Mouse (Mus musculus) cerebellum, adult 11 months (tissue): Measurements from ENCODE around the gene Fam205a1.
"Not testable (repeated sequence)": the region's sequence is repeated elsewhere in the genome, so short reads cannot be mapped to it uniquely, and the experiment has no call there.

Experiments
- DNase-seq: peaks from one replicate; pipeline ENCODE4 v3.0.0; 2022

The Fam205a1 gene

DNA sequence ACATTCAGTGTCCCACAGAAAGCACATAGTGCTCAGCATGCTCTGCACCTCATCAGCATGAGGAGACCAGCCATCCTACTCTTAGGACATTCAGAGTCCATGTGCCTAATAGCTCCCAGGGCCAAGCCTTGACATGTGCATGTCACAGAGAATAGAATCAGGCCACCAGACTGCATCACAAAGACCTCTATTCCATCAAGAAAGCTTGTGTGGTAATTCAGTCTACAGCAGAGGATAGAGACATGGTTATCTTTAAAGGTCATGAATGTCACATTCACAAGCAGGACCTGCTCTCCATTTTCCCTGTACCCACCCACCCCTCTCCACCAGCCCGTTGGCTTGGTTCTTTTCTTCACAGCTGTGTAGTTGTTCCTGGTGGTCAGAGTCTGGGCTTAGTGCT is at the start of gene Fam205a1:
Gene Fam205a1 (minus strand): TSS at position 101 of the 400 bp plus-strand sequence.
- DNase-seq = not testable (repeated sequence)

DNA sequence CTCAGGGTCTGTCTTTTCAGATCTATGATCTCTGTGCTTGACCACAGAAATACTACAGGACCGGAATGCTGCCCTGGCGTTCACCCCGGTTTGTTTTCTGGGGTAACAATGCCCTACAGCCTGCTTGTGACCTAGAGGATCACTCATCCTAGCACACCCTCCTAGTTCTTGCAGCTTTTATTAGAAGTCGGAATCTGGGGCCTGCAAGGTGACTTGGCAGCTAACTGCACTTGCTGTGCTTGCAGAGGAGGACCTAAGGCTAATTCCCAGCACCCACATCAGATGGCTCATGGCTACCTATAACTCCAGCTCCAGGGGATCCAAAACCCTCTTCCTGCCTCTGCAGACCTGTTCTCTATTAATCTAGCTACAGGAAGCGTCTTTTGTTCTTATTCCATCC is 49.0 kb upstream of the Fam205a1 start:
- DNase-seq = no peak

DNA sequence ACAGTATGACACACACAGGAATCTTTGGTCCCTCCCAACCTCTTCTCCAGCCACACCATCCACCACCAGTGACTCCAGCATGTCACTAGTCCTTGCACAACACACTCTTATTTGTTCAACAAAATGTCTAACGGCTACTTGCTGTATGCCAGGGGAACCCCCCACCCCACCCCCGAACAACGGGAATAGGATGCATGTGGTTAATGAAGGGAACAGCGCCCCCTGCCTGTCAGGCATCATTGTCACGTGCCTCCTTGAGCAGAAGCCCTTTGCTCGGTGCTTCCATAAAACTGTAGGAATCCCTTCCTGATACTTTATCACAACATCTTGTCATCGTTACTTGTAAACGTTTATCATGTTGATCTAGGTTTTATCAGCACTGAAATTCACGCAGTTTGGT is 48.5 kb upstream of the Fam205a1 start:
- no peak for DNase-seq

DNA sequence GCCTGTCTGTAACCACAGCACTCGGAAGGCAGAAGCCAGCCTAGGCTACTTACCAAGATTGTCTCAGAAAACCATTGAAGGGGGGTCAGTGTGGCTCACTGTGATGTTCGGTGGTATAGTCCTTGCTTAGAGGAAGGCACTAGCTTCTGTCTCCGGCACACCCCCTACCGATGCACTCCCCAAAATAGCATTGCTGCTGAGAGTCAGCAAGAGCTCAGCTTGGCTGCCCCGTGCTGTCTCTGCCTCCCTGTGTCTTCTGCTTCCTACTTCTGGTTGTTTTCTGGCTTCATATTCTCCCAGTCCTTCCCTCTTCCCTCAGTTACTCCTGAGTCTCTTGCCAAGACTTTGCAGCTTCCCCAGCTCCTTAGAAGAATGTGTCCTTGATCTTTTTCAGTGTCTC is 47.2 kb upstream of the Fam205a1 start:
- DNase-seq = no peak

DNA sequence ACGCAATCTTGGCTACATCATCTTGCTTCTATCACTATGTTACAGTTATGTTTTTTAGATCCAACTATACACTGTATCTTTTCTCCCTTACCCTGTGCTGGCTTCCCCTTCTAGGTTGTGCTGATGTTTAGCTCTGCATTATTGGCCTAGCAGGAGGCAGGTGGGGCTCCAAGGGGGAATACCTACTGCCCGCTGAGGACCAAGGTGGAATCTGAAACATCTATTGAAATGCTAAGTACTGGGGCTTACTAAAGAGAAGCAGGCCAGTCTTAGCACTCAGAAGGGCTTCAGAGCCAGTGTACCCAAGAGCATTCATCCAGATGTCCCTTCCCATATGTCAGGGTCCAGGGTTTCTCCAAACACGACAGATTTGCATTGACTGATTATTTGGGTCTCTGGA is 45.2 kb upstream of the Fam205a1 start:
- no peak for DNase-seq

DNA sequence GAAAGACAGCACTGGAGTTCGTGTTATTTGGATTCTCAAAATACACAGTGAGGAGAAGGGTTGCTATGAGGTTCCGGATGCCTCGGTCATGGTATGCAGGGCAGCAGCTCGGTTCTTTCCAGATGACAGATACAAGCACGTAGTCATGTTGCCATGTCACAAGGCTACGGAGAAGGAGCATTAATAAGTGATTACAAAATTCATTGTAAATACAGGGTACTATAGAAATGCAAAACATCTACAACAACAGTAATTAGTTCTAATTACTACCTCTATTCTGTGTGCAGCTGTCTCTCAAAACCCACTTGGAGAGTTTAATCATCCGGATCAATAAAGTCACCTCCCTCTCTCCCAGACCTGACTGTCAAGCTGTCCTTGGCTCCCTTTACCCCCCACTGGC is 41.4 kb upstream of the Fam205a1 start:
- no peak for DNase-seq

DNA sequence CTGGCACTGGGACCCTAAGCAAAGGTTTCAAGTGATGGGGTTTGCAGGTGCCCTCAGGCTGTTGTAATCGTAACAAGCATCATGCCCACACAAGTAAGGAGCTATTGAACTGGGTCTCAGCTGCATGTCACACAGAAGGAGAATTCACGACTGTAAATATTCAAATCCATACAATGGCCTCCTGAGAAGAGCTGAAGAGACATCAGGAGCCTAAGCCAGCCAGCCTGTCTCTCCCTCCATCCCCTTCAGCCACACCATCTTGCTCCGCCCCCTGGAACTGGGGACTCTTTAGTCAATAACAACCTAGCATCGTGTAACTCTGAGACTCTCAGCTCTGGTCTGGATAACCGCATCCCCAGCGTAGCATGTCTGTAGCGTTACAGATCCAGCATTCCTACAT is 37.5 kb upstream of the Fam205a1 start:
- no peak for DNase-seq

DNA sequence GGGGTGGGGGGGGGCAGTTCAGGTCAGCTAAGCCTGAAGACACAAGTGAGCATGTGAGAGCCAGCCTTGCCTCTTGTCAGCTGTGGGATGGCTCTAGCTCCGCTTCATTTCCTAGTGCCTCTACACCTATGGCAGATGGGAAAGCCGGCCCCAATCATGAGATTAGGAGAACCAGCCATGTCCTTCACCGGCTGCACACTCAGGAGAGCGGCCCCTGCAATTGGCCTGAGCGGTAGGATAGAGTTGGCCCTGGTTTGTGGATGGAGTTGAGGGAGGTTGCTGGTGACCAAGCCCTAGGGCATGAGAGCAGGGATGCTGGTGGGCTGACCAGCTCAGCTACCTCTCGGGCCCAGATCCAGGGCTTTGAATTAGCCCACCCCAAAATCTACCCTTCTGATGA is 35.1 kb upstream of the Fam205a1 start:
- no peak for DNase-seq

DNA sequence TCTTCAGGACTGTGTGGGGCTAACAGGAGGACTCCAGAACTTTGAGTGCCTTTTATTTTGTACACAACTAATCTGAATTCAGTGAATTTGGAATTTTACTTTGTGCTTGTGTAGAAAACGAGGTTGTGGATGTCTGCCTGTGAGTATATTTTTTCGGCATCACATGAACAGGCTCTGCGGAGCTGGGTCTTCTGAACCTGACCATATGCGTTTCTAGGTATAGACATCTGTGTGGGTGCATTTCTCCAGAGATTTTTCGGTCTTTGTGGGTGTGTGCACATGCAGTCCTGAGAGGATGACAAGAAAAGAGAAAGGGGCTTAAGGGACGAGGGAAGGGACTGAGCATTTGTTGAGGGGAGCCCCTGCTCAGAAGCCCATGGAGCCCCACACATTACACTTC is 33.2 kb upstream of the Fam205a1 start:
- DNase-seq = no peak

DNA sequence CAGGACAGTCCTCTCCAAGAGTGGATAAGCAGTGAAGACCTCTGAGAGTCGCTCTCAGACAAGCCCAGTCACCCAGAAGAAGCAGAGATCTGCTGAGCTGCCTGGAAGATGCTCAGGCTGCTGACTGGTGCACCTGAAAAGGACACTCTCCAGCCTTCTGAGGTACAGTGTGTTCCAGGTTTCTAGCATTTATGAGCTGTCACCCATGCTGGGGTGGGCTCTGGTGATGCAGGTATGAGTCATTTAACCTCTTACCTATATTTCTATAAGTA is 26.9 kb upstream of the Fam205a1 start:
- DNase-seq = no peak

DNA sequence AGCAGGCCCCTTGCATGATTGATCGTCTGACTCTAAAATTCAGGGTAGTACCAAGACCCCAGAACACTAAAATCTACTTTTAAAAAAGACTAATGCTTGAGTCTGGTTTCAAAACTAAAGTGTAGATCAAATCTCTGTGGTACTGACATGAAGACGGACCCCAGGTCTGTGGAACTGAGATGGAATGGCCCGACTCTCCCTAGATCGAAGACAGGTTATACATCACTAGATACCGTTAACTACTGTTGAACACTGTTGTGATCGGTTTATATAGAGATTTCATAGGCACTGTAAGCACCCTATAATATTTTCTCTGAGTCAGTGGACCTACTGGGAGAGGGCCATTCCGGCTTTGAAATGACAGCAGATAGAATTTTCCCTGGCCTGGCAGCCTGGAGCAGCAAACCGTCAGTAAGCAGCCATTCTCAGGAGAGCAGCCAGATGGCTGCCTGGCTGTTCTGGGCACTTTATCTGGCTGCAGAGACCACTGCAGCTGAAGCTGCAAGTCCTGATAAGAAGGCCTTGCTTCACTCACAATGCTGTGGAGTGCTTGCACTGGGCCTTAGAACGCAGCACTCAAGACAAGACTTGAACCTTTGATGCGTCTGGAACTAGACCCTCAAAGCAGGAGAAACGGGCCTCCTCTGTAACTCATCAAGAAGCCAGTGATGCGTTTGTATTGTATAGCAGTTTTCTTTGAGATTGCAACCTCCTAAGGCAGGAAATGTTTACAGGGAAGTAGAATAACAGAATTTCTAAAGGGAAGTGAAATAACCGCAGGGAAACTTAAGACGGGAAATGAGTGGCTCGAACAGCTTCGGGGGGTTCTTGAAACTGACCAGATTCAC is 26.4 kb upstream of the Fam205a1 start:
- DNase-seq = no peak

DNA sequence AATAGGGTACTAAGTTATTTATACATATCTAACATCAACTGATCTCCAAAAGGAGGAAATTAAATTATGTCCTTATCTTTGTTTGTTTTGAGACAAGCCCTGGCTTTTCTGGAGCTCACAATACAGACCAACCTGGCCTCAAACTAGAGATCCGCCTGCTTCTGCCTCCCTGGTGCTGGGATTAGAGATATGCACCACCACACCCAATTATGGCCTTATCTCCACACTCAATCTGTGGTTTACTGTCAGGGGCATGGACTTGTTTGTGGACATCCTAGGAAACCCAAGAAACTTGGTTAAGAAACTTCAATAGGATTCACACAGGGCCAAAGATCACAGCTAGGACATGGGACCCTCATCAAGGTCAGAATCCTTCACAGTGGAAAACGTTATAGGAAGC is 24.0 kb upstream of the Fam205a1 start:
- DNase-seq = no peak

DNA sequence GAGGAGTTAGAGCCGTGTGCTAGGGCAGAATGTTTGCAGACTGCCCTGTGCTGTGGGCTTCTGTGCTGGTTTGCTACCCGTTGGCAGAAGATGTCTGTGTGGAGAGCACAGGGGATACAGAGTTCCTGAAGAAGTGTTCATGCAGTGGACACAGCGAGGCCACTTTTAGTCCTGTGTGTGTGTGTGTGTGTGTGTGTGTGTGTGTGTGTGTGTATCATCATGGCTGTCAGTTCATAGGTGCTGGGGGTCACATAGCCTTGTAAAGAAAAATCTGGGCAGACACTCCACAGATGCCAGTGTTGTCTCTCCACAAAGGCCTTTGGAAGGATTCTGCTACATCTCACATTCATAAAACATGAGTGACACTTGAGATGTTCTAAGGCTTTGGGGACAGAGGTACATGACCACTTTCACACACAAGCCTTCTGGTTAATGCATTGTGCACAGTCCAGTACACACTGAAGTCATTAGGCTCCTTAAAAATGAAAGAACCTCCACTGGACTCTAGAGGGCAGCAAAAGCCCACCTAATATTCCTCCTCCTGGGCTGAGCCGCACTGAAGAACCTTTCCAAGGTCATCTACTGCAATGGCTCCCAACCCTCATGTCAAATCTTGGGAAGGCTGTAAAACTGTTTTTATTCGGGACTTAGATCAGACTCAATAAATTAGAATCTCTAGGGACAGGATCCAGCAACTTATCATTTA is 23.1 kb upstream of the Fam205a1 start:
- DNase-seq = peak; percentile 54

DNA sequence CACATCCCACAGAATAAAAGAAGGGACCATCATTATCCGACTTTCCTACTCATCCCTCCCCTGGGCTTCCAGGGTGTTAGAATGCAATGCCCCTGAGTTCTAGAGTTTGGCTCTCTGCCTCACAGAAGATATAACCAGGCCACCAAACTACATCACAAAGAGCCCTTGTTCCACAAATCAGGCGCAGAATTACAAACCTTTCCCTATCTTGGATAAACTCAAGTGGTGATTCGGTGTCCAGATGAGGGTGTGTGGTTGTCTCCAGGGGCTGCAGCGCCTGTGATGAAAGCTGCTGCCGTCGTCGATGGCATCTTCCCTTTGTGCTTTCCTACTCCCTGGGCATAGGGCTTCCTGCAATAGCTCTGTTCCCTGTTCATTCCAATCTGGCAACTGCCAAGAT is 20.4 kb upstream of the Fam205a1 start, which contains the start of gene Fam205c:
Gene Fam205c (minus strand): TSS at position 101 of the 400 bp plus-strand sequence.
- DNase-seq = no peak

DNA sequence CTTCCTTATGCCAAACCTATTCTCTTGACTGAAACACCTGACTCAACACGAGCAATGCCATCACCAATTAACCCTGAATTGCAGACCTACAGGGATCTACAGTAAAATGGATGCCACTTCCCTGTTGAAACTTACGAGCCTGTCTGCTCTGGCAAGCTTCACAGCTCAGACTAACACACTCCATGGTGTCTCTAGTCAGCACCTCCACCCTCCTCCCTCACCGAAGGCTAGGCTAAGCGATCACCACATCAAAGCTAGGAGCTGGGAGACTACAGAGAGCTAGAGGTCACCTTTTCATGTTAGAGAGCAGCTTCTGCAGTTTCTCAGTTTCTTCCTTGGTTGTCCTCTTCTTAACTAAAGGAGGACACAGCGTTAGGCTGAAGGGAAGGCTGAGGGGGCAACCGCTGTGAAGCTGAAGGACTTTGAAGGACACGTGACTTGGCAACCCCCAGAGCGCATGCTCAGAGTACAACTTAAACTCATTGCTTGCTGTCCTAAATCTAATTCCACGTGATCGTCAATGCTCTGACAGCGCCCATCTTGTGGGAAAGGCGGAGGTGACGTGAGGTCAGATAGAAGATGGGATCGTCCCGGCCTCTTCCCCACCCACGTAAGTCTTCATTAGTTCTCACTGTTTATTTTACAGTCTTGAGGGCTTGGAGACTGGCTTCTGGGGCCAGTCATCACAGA is 19.2 kb upstream of the Fam205a1 start:
- no peak for DNase-seq

DNA sequence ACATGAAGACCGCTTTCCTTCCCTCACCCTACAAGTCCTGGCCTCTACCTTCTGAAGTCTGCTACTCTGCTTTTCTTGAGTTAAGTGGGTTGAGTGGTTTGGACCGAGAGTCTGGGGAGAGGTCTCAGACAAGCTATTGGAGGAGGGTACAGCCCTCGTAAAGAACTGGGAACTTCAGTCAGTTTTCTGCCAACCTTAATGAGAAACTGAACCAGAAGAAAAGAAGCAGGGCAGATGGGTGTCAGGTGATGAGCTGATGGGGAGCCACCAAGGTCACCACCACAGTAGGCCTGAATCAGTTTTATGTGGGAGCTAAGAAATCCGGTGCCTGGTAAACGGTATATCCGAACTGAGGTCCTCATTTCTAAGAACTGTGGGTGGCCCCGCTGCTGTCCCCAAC is 18.5 kb upstream of the Fam205a1 start:
- no peak for DNase-seq

DNA sequence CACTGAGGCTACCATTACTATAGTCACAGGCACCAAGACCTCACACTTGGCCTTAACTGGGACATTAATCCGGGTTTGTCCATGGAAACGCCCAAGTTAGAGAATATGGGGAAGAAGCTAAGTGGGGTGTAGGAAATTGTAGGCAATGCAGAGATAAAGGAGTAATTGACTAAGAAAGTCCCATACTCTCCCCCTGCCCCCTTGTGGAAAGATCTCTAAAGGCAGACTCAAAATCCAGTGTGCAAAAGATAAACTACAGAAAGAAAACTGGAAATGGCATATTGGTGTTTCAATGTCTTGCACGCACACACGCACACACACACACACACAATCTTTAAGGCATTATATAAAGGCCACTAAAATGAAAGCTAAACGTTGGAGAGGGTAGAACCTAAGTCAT is 17.1 kb upstream of the Fam205a1 start:
- no peak for DNase-seq

DNA sequence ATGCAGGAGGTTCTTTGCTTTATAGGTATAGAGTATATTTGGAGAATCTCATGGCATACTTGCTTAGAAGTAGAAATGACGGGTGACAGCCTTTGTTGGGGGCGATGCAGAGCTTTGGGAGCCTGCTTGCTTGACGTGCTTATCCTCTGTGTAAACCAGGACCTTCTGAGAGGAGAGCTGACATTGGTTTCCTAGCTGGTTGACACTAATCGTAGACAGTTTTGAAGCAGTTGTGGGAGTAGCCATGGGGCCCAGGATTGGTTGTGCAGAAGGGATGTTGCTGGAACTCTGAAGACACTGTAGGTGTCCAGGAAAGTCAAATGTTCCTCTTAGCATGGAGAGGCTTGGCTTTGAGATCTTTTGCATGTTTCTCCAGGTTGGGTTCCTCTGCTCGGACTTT is 14.5 kb upstream of the Fam205a1 start:
- DNase-seq = no peak

DNA sequence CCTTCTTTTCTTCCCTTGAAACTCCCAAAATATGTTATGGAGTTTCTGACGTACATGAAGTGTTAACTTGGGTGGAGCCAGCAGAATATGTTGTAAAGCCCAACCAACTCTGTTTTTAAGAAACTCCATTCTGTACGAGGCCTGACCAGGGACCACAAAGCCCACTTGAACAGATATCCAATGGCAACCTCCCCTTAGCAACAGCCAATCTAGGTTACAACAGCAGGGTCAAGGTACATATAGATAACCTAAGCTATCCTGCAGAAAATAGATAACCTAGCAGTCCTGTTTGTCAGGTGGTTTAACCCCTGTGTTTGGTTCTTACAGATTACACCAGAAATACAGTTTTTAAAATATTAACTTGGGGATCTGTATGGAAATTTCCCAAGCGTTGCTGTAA is 13.7 kb upstream of the Fam205a1 start:
- no peak for DNase-seq

DNA sequence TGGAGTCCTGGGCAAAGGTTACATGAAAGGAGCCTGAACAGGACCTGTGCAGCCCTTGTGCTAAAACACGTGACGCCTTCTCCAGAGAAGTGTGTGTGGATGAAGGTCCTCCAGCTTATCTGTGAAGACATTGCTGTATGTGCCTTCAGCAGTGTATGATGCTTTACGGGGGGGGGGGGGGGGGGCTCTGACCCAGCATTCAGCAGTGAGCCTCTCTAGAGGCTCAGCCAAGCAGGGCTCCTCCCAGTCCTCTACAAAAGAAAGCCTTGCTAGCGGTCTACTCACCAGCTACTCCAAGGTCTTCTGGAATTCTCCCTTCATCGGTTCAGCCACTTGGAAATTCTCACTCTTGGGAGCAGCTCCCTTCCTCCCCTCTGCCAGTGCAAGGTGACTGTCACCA is 9.8 kb upstream of the Fam205a1 start:
- DNase-seq = not testable (repeated sequence)

DNA sequence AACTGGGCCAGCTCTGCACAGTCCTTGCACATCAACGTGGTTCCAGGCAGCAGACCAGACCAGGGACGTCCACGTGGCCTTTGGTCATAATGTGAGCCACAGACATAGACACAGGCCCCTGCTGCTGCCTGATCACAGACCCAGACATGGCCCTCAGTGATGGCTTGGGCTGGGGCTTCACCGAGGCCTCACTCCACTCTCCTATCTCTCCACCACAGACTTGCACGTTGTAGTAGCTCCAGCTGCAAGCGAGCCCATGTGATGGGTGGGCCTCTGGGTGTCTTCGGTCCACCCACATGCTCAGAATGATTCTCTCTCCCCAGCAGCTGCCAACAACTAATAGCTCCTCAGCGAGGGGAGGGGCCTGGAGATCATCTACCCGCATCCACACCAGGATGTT is 6.8 kb upstream of the Fam205a1 start:
- DNase-seq = not testable (repeated sequence)

DNA sequence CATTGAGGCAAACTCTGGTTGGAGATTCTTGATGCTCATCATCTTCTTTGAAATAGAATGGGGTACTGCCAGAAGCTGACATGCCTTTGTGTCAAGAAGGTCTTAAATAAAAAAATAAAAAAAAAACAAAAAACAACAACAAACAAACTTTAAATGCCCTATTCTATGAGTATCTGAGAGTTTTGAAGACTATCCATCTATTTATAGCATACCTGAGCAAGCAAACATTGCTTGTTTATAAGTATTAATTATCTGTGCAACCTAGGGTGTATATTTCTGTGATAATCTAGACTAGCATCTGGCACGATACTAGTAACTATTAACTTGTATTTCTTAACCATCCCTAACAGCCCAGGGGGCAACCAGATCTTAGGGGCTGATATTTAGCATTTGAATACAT is 3.0 kb upstream of the Fam205a1 start, which contains the start of gene Gm12394:
Gene Gm12394 (minus strand): TSS at position 101 of the 400 bp plus-strand sequence.
- not testable (repeated sequence) for DNase-seq
